Mouse (Mus musculus): ENCODE results near the gene Inafm2.

GRCm38 (mm10) chr2:118752792-118753108, 7.2 kb downstream of the Inafm2 start:
- TF ChIP-seq POLR2A (IDR thresholded peaks at IDR 0.05; ENCODE audit: borderline replicate concordance, extremely low read depth, low read depth, low read length) = no peak
- TF ChIP-seq CTCF (IDR thresholded peaks at IDR 0.05; ENCODE audit: insufficient read depth, low read length) = no peak
